Mouse (Mus musculus) E14TG2a.4 (cell line): ENCODE measurements around the gene Serping1.

Source experiments
- CTCF ChIP-seq: conservative IDR thresholded peaks from 2 replicates; pipeline ENCODE4 v1.5.1; 2014; ENCODE audit warnings: low read length
- NANOG ChIP-seq: IDR thresholded peaks from 2 replicates; pipeline ENCODE4 v1.6.1; 2014; ENCODE audit warnings: borderline replicate concordance, low read length, mixed read lengths
- POU5F1 ChIP-seq: IDR thresholded peaks from 2 replicates; pipeline ENCODE4 v1.6.1; 2014; ENCODE audit warnings: low read length, borderline replicate concordance

- TF ChIP-seq CTCF (no peak), NANOG (no peak), POU5F1 (no peak)
Measured at GRCm38 (mm10) chr2:84737451-84737925, 37.8 kb downstream of the Serping1 start.
